ENCODE assay signal across 21 mouse cellular contexts in genomic region chr9:35313601-35314000, GRCm38 (mm10). TPM values are rescaled to one million over a fixed set of nuclear protein-coding genes. Genes with fewer than 3 reads are reported as not detected.
DNase-seq lines count a peak whose midpoint lies in the region; ATAC-seq and TF ChIP-seq lines count a peak whose summit lies in the region.
"Had no signal": no experiment of that assay in that cellular context is flagged by ENCODE, and none has a peak within 500 bp of the region (broad histone marks: within the 10 kb centered on the region; RNA-seq: fewer than 3 reads in every experiment).

No protein-coding gene starts in this region.

- H3K9ac ChIP-seq in heart, embryonic 13.5 days, result peak overlapping the region; percentile 29; the same call in 1 of the 2 replicates
- no peak overlapping the region for H3K9ac ChIP-seq in intestine, embryonic 15.5 days
- H3K9ac ChIP-seq: midbrain, embryonic 13.5 days had no signal

- ATAC-seq in heart, embryonic 13.5 days (ENCODE audit: extremely low read depth, insufficient number of reproducible peaks, low FRiP score, low TSS enrichment), result no peak
- ATAC-seq in intestine, embryonic 15.5 days, result no peak
- ATAC-seq: inflammation-experienced regulatory T-cells, adult 6 months; midbrain, embryonic 13.5 days had no signal

- H3K27me3 ChIP-seq in heart, embryonic 13.5 days (replicated peaks), result no peaks in the 10 kb centered on the region
- H3K27me3 ChIP-seq in forebrain, embryonic 10.5 days (ENCODE audit: poor library complexity, severe bottlenecking), result peaks cover 69% of the 10 kb centered on the region
- no peaks in the 10 kb centered on the region for H3K27me3 ChIP-seq in intestine, embryonic 15.5 days (replicated peaks)

- no peaks in the 10 kb centered on the region for H3K36me3 ChIP-seq in heart, embryonic 13.5 days
- no peaks in the 10 kb centered on the region for H3K36me3 ChIP-seq in forebrain, embryonic 10.5 days (replicated peaks)
- H3K36me3 ChIP-seq in intestine, embryonic 15.5 days, result no peaks in the 10 kb centered on the region
- H3K36me3 ChIP-seq: midbrain, embryonic 13.5 days had no signal

- peaks cover 47% of the 10 kb centered on the region for H3K4me1 ChIP-seq in heart, embryonic 13.5 days
- H3K4me1 ChIP-seq in forebrain, embryonic 10.5 days, result peaks cover 60% of the 10 kb centered on the region
- H3K4me1 ChIP-seq in intestine, embryonic 15.5 days (replicated peaks), result peaks cover 31% of the 10 kb centered on the region; the same call in 1 of the 2 replicates

- no peak overlapping the region for H3K4me3 ChIP-seq in heart, embryonic 13.5 days
- no peak overlapping the region for H3K4me3 ChIP-seq in forebrain, embryonic 10.5 days
- H3K4me3 ChIP-seq in intestine, embryonic 15.5 days (replicated peaks), result no peak overlapping the region
- H3K4me3 ChIP-seq: midbrain, embryonic 13.5 days had no signal

- no peak overlapping the region for H3K27ac ChIP-seq in heart, embryonic 13.5 days (replicated peaks)
- H3K27ac ChIP-seq in forebrain, embryonic 10.5 days, result peak overlapping the region; percentile 82
- H3K27ac ChIP-seq in intestine, embryonic 15.5 days, result peak overlapping the region; percentile 51
- H3K27ac ChIP-seq: kidney, postnatal 0 days; midbrain, embryonic 13.5 days had no signal

- H3K4me2 ChIP-seq in heart, embryonic 13.5 days, result no peak overlapping the region
- no peak overlapping the region for H3K4me2 ChIP-seq in intestine, embryonic 15.5 days (replicated peaks)
- H3K4me2 ChIP-seq: heart, embryonic 11.5 days; midbrain, embryonic 13.5 days had no signal

- intact Hi-C loops in left cerebral cortex, postnatal 25 days (cut with DNase I), result no loop called here

- 27% methylated on average over 4 of the region's 4 CpGs for WGBS in heart, embryonic 13.5 days
- WGBS in forebrain, embryonic 10.5 days, result 13% methylated on average over 4 of the region's 4 CpGs
- WGBS in intestine, embryonic 15.5 days, result 45% methylated on average over 4 of the region's 4 CpGs

- no peak for DNase-seq in heart, adult 8-10 months (ENCODE audit: low spot score)
- peak; percentile 81 for DNase-seq in brain, embryonic 14.5 days (ENCODE audit: low read depth)
- no peak for DNase-seq in forebrain, embryonic 10.5 days (ENCODE audit: extremely low spot score, low spot score)
- no peak for DNase-seq in left cerebral cortex, postnatal 25 days (ENCODE audit: low spot score in 2 of 2)
- no peak for DNase-seq in adrenal gland, postnatal 25 days
- DNase-seq in embryo, embryonic 10.5 days (ENCODE audit: low spot score), result no peak
- DNase-seq: adrenal gland, adult 8-10 months; B cell, adult 2 months; cerebellum, adult 18-20 months; gastrocnemius, postnatal 10 days; layer of hippocampus, postnatal 36 days; lung, adult 18-20 months; lung, postnatal 4 days; spleen, adult 18-20 months; thymus, postnatal 14 days had no signal

- no peak for TF ChIP-seq CTCF in brain, embryonic 14.5 days (IDR thresholded peaks at IDR 0.05; ENCODE audit: borderline replicate concordance, extremely low read depth, insufficient read depth, insufficient read length)

- TF ChIP-seq POLR2A in brain, embryonic 14.5 days (IDR thresholded peaks at IDR 0.05; ENCODE audit: borderline replicate concordance, extremely low read depth, insufficient read depth, insufficient read length, poor library complexity, severe bottlenecking), result no peak

- H3K9me3 ChIP-seq in heart, embryonic 13.5 days, result no peaks in the 10 kb centered on the region
- no peaks in the 10 kb centered on the region for H3K9me3 ChIP-seq in forebrain, embryonic 10.5 days
- no peaks in the 10 kb centered on the region for H3K9me3 ChIP-seq in intestine, embryonic 15.5 days
- H3K9me3 ChIP-seq: midbrain, embryonic 13.5 days had no signal

RNA-seq across cellular contexts. Expression of gene Rpusd4, which starts 45.9 kb away (rescaled TPM):
- polyA plus RNA-seq in heart, embryonic 13.5 days (2015; fragmentation: Nextera tagmentation; extraction: Ambion mirVana), result 19.4 and 22.1 TPM in 2 replicates
- total RNA-seq in heart, adult 8-10 months (2022), result 10 to 100 TPM; 12.7 to 14.5 (median 13.7) TPM
- polyA plus RNA-seq in brain, embryonic 14.5 days (2012; rRNA removed), result 16.3 and 16.4 TPM in 2 replicates
- 33.3 TPM in 2 replicates for polyA plus RNA-seq in forebrain, embryonic 10.5 days (2016; fragmentation: Nextera tagmentation; extraction: Ambion mirVana)
- polyA plus RNA-seq in intestine, embryonic 15.5 days (2015; fragmentation: Nextera tagmentation; extraction: Ambion mirVana), result 31.0 and 33.8 TPM in 2 replicates
- 1 to 10 TPM; 8.4 to 9.2 TPM for total RNA-seq in left cerebral cortex, postnatal 25 days (2021)
- total RNA-seq in adrenal gland, postnatal 25 days (2021), result 18.1 and 19.8 TPM in 2 replicates

RNA-seq across cellular contexts. Expression of gene Fam118b, which starts 46.0 kb away (rescaled TPM):
- polyA plus RNA-seq in heart, embryonic 13.5 days (2015; fragmentation: Nextera tagmentation; extraction: Ambion mirVana), result 26.9 and 28.1 TPM in 2 replicates
- total RNA-seq in heart, adult 8-10 months (2022), result 10 to 100 TPM; 13.6 to 17.4 (median 14.5) TPM
- polyA plus RNA-seq in brain, embryonic 14.5 days (2012; rRNA removed), result 42.5 and 56.3 TPM in 2 replicates
- polyA plus RNA-seq in forebrain, embryonic 10.5 days (2016; fragmentation: Nextera tagmentation; extraction: Ambion mirVana), result 64.9 and 70.2 TPM in 2 replicates
- 52.7 and 52.8 TPM in 2 replicates for polyA plus RNA-seq in intestine, embryonic 15.5 days (2015; fragmentation: Nextera tagmentation; extraction: Ambion mirVana)
- 10 to 100 TPM; 23.5 to 25.2 TPM for total RNA-seq in left cerebral cortex, postnatal 25 days (2021)
- 12.7 and 13.6 TPM in 2 replicates for total RNA-seq in adrenal gland, postnatal 25 days (2021)
